In genomic region chr16:18811032-18811431, GRCm38 (mm10) we compare ENCODE assay signal across 8 mouse cellular contexts. TPM values are rescaled to one million over a fixed set of nuclear protein-coding genes. Genes with fewer than 3 reads are reported as not detected.
A peak's percentile ranks its signal among the peaks of the same experiment; 100 is the strongest.
DNase-seq lines count a peak whose midpoint lies in the region; ATAC-seq and TF ChIP-seq lines count a peak whose summit lies in the region.

No protein-coding gene starts in this region.

- peak; percentile 53 to 56 for DNase-seq in cerebellum, postnatal 10 days
- no peak for DNase-seq in cerebellum, adult 9-11 months
- peak; percentile 21 for DNase-seq in 3T3-L1 (ENCODE audit: low read depth, low spot score)
- no peak for DNase-seq in limb, embryonic 14.5 days (ENCODE audit: low spot score)
- DNase-seq in thymus, postnatal 0 days (ENCODE audit: low spot score) = no peak
- no peak for DNase-seq in right cerebral cortex, adult 2 months (ENCODE audit: low spot score in 2 of 2)

- peak overlapping the region; percentile 67 for H3K9ac ChIP-seq in limb, embryonic 14.5 days (ENCODE audit: low read depth, low read length, severe bottlenecking)

- no peaks in the 10 kb centered on the region for H3K27me3 ChIP-seq in limb, embryonic 14.5 days (ENCODE audit: control insufficient read depth, insufficient read depth, low read length)
- H3K27me3 ChIP-seq in small intestine, adult 2 months (ENCODE audit: control insufficient read depth, insufficient read depth, low read length) = no peaks in the 10 kb centered on the region

- ATAC-seq in erythroblast, adult 5-6 weeks (replicated peaks; ENCODE audit: low FRiP score, poor library complexity, severe bottlenecking) = peak; percentile 38
- ATAC-seq in limb, embryonic 14.5 days (ENCODE audit: low FRiP score, low read depth) = no peak

- H3K9me3 ChIP-seq in limb, embryonic 14.5 days (ENCODE audit: control insufficient read depth, low read length) = no peaks in the 10 kb centered on the region

- peaks cover 12% of the 10 kb centered on the region; the same call in 1 of the 2 replicates for H3K4me1 ChIP-seq in limb, embryonic 14.5 days (ENCODE audit: control insufficient read depth, insufficient read depth, low read length)
- H3K4me1 ChIP-seq in small intestine, adult 2 months (ENCODE audit: control insufficient read depth, insufficient read depth, insufficient read length, low read length) = no peaks in the 10 kb centered on the region

- H3K4me3 ChIP-seq in limb, embryonic 14.5 days (replicated peaks; ENCODE audit: low read length) = peak overlapping the region; percentile 74
- H3K4me3 ChIP-seq in small intestine, adult 2 months (ENCODE audit: low read depth, low read length) = peak overlapping the region; percentile 98

- H3K4me2 ChIP-seq in limb, embryonic 14.5 days (replicated peaks; ENCODE audit: low read depth, low read length, severe bottlenecking) = peak overlapping the region; percentile 91

- peaks cover 44% of the 10 kb centered on the region for H3K36me3 ChIP-seq in limb, embryonic 14.5 days (ENCODE audit: control insufficient read depth, insufficient read depth, low read length)
- H3K36me3 ChIP-seq in small intestine, adult 2 months (ENCODE audit: control insufficient read depth, insufficient read depth, low read length) = peaks cover 11% of the 10 kb centered on the region

- TF ChIP-seq POLR2A in limb, embryonic 14.5 days (IDR thresholded peaks at IDR 0.05; ENCODE audit: borderline replicate concordance, extremely low read depth, insufficient read depth, insufficient read length) = no peak
- TF ChIP-seq POLR2A in small intestine, adult 2 months (IDR thresholded peaks at IDR 0.05; ENCODE audit: low read depth, low read length) = no peak

- H3K27ac ChIP-seq in limb, embryonic 14.5 days (replicated peaks; ENCODE audit: low read depth, low read length) = no peak overlapping the region
- H3K27ac ChIP-seq in small intestine, adult 2 months (ENCODE audit: insufficient read depth, low read depth, low read length) = no peak overlapping the region

- WGBS in limb, embryonic 14.5 days = 4% methylated on average over 5 of the region's 5 CpGs
- WGBS in small intestine, adult 2 months = 2% methylated on average over 5 of the region's 5 CpGs

- no peak for TF ChIP-seq CTCF in small intestine, adult 2 months (IDR thresholded peaks at IDR 0.05; ENCODE audit: extremely low read depth, insufficient read length, insufficient replicate concordance, low read depth, low read length)

RNA-seq across cellular contexts. Expression of gene Ufd1, which starts 0.5 kb away (rescaled TPM):
- total RNA-seq in erythroblast, adult 5-6 weeks (2015; ENCODE audit: low replicate concordance) = 26.1 and 27.3 TPM in 2 replicates
- total RNA-seq in erythroblast, adult 5-6 weeks (2017; ENCODE audit: low replicate concordance) = 32.5 and 54.9 TPM in 2 replicates
- polyA plus RNA-seq in limb, embryonic 14.5 days (2012; rRNA removed) = 67.0 and 72.1 TPM in 2 replicates
- 63.9 and 69.9 TPM in 2 replicates for polyA plus RNA-seq in limb, embryonic 14.5 days (2014; fragmentation: Nextera tagmentation; extraction: Ambion mirVana)
- polyA plus RNA-seq in small intestine, adult 2 months (2012; rRNA removed) = 7.0 and 11.4 TPM in 2 replicates
- 98.8 and 111 TPM in 2 replicates for polyA plus RNA-seq in thymus, postnatal 0 days (2015; fragmentation: Nextera tagmentation; extraction: Ambion mirVana)

RNA-seq across cellular contexts. Expression of gene Cdc45, which starts 0.8 kb away (rescaled TPM):
- 21.7 and 23.6 TPM in 2 replicates for total RNA-seq in erythroblast, adult 5-6 weeks (2015; ENCODE audit: low replicate concordance)
- total RNA-seq in erythroblast, adult 5-6 weeks (2017; ENCODE audit: low replicate concordance) = 28.5 and 33.2 TPM in 2 replicates
- 52.5 and 53.2 TPM in 2 replicates for polyA plus RNA-seq in limb, embryonic 14.5 days (2012; rRNA removed)
- polyA plus RNA-seq in limb, embryonic 14.5 days (2014; fragmentation: Nextera tagmentation; extraction: Ambion mirVana) = 36.8 and 39.8 TPM in 2 replicates
- 4.3 and 6.6 TPM in 2 replicates for polyA plus RNA-seq in small intestine, adult 2 months (2012; rRNA removed)
- polyA plus RNA-seq in thymus, postnatal 0 days (2015; fragmentation: Nextera tagmentation; extraction: Ambion mirVana) = 60.7 and 68.5 TPM in 2 replicates

RNA-seq across cellular contexts. Expression of gene 2510002D24Rik, which starts 25.3 kb away (rescaled TPM):
- total RNA-seq in erythroblast, adult 5-6 weeks (2015; ENCODE audit: low replicate concordance) = 12.7 and 14.0 TPM in 2 replicates
- 6.3 and 10.9 TPM in 2 replicates for total RNA-seq in erythroblast, adult 5-6 weeks (2017; ENCODE audit: low replicate concordance)
- 49.5 and 55.3 TPM in 2 replicates for polyA plus RNA-seq in limb, embryonic 14.5 days (2012; rRNA removed)
- 24.4 and 28.2 TPM in 2 replicates for polyA plus RNA-seq in limb, embryonic 14.5 days (2014; fragmentation: Nextera tagmentation; extraction: Ambion mirVana)
- 33.6 and 49.8 TPM in 2 replicates for polyA plus RNA-seq in small intestine, adult 2 months (2012; rRNA removed)
- 19.5 and 34.3 TPM in 2 replicates for polyA plus RNA-seq in thymus, postnatal 0 days (2015; fragmentation: Nextera tagmentation; extraction: Ambion mirVana)

RNA-seq across cellular contexts. Expression of gene Gm28539, which starts 25.4 kb away (rescaled TPM):
- total RNA-seq in erythroblast, adult 5-6 weeks (2015; ENCODE audit: low replicate concordance) = not detected in 2 replicates
- total RNA-seq in erythroblast, adult 5-6 weeks (2017; ENCODE audit: low replicate concordance) = 2.9 TPM in 1 of 2 replicates, not detected in the other
- 4.9 TPM in 1 of 2 replicates, not detected in the other for polyA plus RNA-seq in limb, embryonic 14.5 days (2012; rRNA removed)
- not detected in 2 replicates for polyA plus RNA-seq in limb, embryonic 14.5 days (2014; fragmentation: Nextera tagmentation; extraction: Ambion mirVana)
- polyA plus RNA-seq in small intestine, adult 2 months (2012; rRNA removed) = not detected in 2 replicates
- polyA plus RNA-seq in thymus, postnatal 0 days (2015; fragmentation: Nextera tagmentation; extraction: Ambion mirVana) = not detected in 2 replicates

RNA-seq across cellular contexts. Expression of gene Cldn5, which starts 34.4 kb away (rescaled TPM):
- not detected in 2 replicates for total RNA-seq in erythroblast, adult 5-6 weeks (2015; ENCODE audit: low replicate concordance)
- not detected in 2 replicates for total RNA-seq in erythroblast, adult 5-6 weeks (2017; ENCODE audit: low replicate concordance)
- 33.6 and 37.4 TPM in 2 replicates for polyA plus RNA-seq in limb, embryonic 14.5 days (2012; rRNA removed)
- 26.1 and 29.9 TPM in 2 replicates for polyA plus RNA-seq in limb, embryonic 14.5 days (2014; fragmentation: Nextera tagmentation; extraction: Ambion mirVana)
- 14.1 and 24.9 TPM in 2 replicates for polyA plus RNA-seq in small intestine, adult 2 months (2012; rRNA removed)
- polyA plus RNA-seq in thymus, postnatal 0 days (2015; fragmentation: Nextera tagmentation; extraction: Ambion mirVana) = 15.4 and 23.6 TPM in 2 replicates

Comparison
In these comparisons a context has a peak if more than half of its experiments do, and no peak if none do; other contexts are left out.
1. DNase-seq: peak in cerebellum, postnatal 10 days (2 of 2) and 3T3-L1 (single experiment); none in cerebellum, adult 9-11 months (single experiment), limb, embryonic 14.5 days (single experiment), thymus, postnatal 0 days (single experiment) and right cerebral cortex, adult 2 months (0 of 2).